Mouse (Mus musculus): Measurements from ENCODE around the gene Ferd3l.

- TF ChIP-seq CTCF (IDR thresholded peaks at IDR 0.05; ENCODE audit: low read depth) = no peak
- TF ChIP-seq EP300 (optimal IDR thresholded peaks at IDR 0.05) = no peak
Measured at GRCm38 (mm10) chr12:33928331-33929192, at the start of gene Ferd3l.

Data from stomach, postnatal 0 days (tissue).